Mouse (Mus musculus): ENCODE measurements around the gene Tmem206. TPM values are rescaled to one million over a fixed set of nuclear protein-coding genes. Genes with fewer than 3 reads are reported as not detected.

The Tmem206 gene
- 1 to 10 TPM; 2.3 to 4.6 TPM for total RNA-seq (2021)
- long read RNA-seq, experiment 1, transcript Tmem206-201 (8 exons, 2,246 nt) = major isoform, 5 of 5 reads
- long read RNA-seq, experiment 1, partial matches to known transcripts = 0 of 5 reads
- long read RNA-seq, experiment 1, other reads (novel, unspliced or antisense) = 0 of 5 reads
- long read RNA-seq, experiment 2, partial matches to known transcripts = 0 of 4 reads
- long read RNA-seq, experiment 2, other reads (novel, unspliced or antisense) = 0 of 4 reads

GRCm38 (mm10) chr1:191325726-191326232 is at the start of gene Tmem206:
Tmem206 (plus strand) TSS chr1:191325912.
- peak; percentile 95 for DNase-seq

GRCm38 (mm10) chr1:191276181-191276580 is 49.5 kb upstream of the Tmem206 start:
- DNase-seq = no peak

GRCm38 (mm10) chr1:191277549-191278059 is 48.1 kb upstream of the Tmem206 start:
- DNase-seq = no peak

GRCm38 (mm10) chr1:191278324-191278723 is 47.4 kb upstream of the Tmem206 start:
- DNase-seq = no peak

DNA sequence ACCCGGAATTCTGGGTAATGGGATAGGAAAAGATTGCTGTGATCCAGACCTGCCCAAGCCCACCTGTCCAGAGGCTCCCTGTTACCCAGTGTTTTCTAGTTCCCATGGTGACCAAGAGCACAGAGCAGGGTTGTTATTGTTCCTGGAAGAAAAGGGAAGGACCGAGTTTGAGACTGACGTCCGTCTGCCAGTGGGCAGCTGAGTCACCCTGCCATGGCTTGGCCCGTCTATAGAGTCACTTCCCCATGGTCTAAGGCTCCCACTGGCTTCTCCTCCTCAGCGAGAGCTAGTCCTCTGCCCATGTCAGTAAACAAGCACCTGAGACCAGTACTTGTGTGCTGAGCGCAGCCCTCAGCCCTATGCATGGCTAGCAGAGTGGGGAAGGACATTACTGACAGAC is 44.5 kb upstream of the Tmem206 start:
- no peak for DNase-seq

- no peak for DNase-seq
Measured at GRCm38 (mm10) chr1:191282319-191282718, 43.4 kb upstream of the Tmem206 start.

- DNase-seq = no peak
Measured at GRCm38 (mm10) chr1:191283110-191284040, 42.3 kb upstream of the Tmem206 start.

- no peak for DNase-seq
Measured at GRCm38 (mm10) chr1:191284502-191284901, 41.2 kb upstream of the Tmem206 start.

GRCm38 (mm10) chr1:191288762-191289161 is 37.0 kb upstream of the Tmem206 start:
- DNase-seq = peak; percentile 69

DNA sequence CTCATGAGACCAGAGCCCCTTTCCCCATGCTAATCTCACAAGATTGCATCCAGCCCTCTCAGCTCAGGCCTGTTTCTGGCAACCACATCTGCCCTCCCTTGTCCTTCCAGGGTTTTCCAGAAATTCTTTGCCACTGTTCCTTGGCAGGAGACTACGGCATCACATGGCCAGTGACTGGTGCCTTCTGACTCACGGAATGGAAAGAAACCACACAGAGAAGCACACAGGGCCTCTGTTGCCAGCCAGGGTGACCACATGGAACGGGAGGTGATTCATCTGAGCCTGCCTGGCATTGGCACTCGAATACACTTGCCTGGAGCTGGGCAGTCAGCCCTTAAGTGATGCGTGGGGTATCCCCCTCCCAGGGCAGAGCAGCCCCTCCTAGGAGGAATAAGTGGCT is 33.4 kb upstream of the Tmem206 start:
- peak; percentile 44 for DNase-seq

- no peak for DNase-seq
Measured at GRCm38 (mm10) chr1:191293051-191293450, 32.7 kb upstream of the Tmem206 start.

- DNase-seq = no peak
Measured at GRCm38 (mm10) chr1:191293996-191294795, 31.5 kb upstream of the Tmem206 start.

DNA sequence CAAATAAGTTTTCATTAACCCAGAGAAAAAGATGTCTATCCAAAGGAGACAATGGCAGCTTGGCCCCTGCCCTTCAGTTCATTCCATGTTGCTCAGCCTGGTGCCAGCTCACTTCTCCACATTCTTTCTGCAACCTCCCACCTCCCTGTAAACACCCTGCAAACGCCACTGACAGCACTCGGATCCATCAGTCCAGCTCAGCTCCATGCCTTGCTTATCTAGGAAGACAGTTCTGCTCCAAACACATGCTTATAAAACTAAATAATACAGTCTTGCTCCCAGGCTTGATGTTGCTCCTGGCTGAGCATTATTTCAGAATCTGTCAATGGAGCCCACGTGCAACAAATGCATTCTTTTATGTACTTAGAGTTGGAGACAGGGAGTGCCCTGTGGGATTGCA is 29.9 kb upstream of the Tmem206 start:
- DNase-seq = no peak

DNA sequence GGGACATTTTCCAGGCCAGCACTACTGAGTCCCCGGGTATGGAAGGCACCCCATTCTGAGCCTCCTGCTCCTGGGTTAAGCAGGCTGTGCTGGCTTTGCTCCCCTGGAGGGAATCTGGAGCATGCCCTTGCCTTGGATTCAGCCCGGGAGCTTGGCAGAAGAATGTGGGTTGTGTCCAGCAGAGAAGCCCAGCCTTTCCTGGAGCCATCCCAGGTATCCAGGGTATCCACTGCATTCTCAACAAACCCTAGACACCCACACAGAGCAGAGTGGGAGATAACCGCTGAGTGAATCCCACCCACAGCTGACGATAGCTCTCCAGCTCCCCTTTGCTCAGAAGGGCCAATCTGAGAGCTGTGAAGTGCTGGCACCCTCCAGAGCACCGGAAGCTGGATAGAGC is 29.3 kb upstream of the Tmem206 start:
- peak; percentile 59 for DNase-seq

- DNase-seq = no peak
Measured at GRCm38 (mm10) chr1:191298304-191298703, 27.4 kb upstream of the Tmem206 start.

GRCm38 (mm10) chr1:191299215-191299942 is 26.3 kb upstream of the Tmem206 start:
- DNase-seq = no peak

DNA sequence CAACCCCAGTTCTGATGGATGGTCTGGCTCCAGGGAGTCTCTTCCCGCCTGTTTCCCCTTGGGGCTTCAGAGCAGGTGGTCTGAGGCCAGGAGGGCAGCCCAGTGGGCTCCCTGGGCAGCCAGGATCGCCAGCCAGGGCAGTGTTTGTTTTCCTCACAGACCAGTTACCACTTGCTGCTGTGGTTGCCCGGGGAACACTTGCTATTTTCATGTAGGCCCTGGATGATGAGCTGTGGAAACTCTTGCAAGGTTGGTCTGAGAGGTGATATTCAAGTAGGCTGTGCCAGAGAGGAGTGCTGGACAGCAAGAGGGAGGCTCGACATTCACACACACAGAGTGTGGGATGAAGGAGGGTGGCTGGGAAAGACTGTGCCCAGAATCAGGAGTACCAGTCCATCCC is 23.8 kb upstream of the Tmem206 start:
- no peak for DNase-seq

GRCm38 (mm10) chr1:191303736-191304135 is 22.0 kb upstream of the Tmem206 start:
- no peak for DNase-seq

DNA sequence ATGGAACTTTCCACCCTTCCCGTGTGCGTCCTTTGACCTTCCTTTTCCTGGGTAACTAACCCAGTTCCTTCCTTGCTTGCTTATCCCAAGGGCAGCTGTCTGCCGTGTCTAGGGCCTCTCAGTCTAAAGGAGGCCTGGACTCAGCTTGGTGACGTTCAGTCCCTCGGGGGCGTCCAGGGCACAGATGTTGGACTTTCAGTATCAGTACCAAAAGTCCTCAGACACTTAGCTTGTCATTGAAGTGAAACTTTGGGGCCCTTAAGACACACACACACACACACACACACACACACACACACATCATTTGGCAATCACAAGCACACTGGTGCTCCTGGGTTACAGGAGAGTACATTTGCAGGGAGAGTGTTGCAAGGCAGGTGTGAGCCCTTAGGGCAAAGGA is 21.5 kb upstream of the Tmem206 start:
- DNase-seq = no peak

- DNase-seq = no peak
Measured at GRCm38 (mm10) chr1:191305610-191306009, 20.1 kb upstream of the Tmem206 start.

DNA sequence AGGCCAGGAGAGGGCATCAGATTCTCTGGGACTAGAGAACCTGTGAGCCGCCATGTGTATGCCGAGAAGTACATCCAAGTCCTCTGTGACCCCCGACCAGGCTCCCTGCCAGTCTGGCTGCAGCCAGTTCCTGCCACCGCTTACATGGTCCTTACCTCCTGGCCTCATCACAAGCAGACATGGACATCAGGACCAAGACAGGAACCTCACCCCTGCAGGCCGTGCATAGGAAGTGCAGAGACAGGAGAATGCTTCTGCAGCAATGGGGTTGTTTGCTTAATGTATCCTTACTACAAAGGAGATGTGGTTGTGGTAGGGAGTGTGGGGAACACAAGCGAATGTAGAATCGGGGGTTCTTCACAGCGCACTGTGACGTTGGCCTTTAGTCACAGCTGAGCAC is 19.4 kb upstream of the Tmem206 start:
- no peak for DNase-seq
